Mouse (Mus musculus) frontal cortex, postnatal 14 days (tissue): Measurements from ENCODE around the gene Arhgap9.
A peak's percentile ranks its signal among the peaks of the same experiment; 100 is the strongest.

Source experiments
- DNase-seq, 2 experiments: peaks; one replicate each; pipeline ENCODE4 v3.0.0; 2022; ENCODE audit warnings: low spot score in 2 of 2

The Arhgap9 gene

GRCm38 (mm10) chr10:127343029-127343428 lies 21.3 kb downstream of the Arhgap9 start:
- no peak for DNase-seq

- no peak for DNase-seq
Measured at GRCm38 (mm10) chr10:127346173-127346572, 24.4 kb downstream of the Arhgap9 start.

- DNase-seq: no peak
Measured at GRCm38 (mm10) chr10:127348957-127349356, 27.2 kb downstream of the Arhgap9 start.

GRCm38 (mm10) chr10:127349810-127350209 lies 28.0 kb downstream of the Arhgap9 start:
- DNase-seq: no peak

GRCm38 (mm10) chr10:127350594-127351284 lies 29.0 kb downstream of the Arhgap9 start:
- DNase-seq: peak in 1 of 2 experiments; percentile 62

GRCm38 (mm10) chr10:127351285-127351595 lies 29.5 kb downstream of the Arhgap9 start:
- no peak for DNase-seq

- DNase-seq: no peak
Measured at GRCm38 (mm10) chr10:127351719-127352118, 30.0 kb downstream of the Arhgap9 start.

- DNase-seq: no peak
Measured at GRCm38 (mm10) chr10:127352187-127352586, 30.4 kb downstream of the Arhgap9 start.

- no peak for DNase-seq
Measured at GRCm38 (mm10) chr10:127352766-127353165, 31.0 kb downstream of the Arhgap9 start.

GRCm38 (mm10) chr10:127353909-127354895 lies 32.4 kb downstream of the Arhgap9 start, which contains the start of gene Inhbe:
Gene Inhbe, minus strand, starts transcription at chr10:127354411.
- DNase-seq: peak; percentile 53 to 72

GRCm38 (mm10) chr10:127355336-127355735 lies 33.6 kb downstream of the Arhgap9 start:
- DNase-seq: no peak

GRCm38 (mm10) chr10:127360714-127361113 lies 39.0 kb downstream of the Arhgap9 start:
- no peak for DNase-seq

GRCm38 (mm10) chr10:127367116-127367515 lies 45.4 kb downstream of the Arhgap9 start:
- no peak for DNase-seq

GRCm38 (mm10) chr10:127368273-127368672 lies 46.5 kb downstream of the Arhgap9 start:
- no peak for DNase-seq

- no peak for DNase-seq
Measured at GRCm38 (mm10) chr10:127369834-127370820, 48.4 kb downstream of the Arhgap9 start, which contains the start of gene Inhbc. Gene Inhbc, minus strand, starts transcription at chr10:127370431.

GRCm38 (mm10) chr10:127371023-127371422 lies 49.3 kb downstream of the Arhgap9 start:
- DNase-seq: no peak

GRCm38 (mm10) chr10:127377700-127378099 lies 55.9 kb downstream of the Arhgap9 start:
- no peak for DNase-seq
